Mouse (Mus musculus): ENCODE results near the gene Igdcc4. TPM values are rescaled to one million over a fixed set of nuclear protein-coding genes. Genes with fewer than 3 reads are reported as not detected.

Igdcc4 gene
- polyA plus RNA-seq, 1 experiment, result 42.1 TPM

DNA sequence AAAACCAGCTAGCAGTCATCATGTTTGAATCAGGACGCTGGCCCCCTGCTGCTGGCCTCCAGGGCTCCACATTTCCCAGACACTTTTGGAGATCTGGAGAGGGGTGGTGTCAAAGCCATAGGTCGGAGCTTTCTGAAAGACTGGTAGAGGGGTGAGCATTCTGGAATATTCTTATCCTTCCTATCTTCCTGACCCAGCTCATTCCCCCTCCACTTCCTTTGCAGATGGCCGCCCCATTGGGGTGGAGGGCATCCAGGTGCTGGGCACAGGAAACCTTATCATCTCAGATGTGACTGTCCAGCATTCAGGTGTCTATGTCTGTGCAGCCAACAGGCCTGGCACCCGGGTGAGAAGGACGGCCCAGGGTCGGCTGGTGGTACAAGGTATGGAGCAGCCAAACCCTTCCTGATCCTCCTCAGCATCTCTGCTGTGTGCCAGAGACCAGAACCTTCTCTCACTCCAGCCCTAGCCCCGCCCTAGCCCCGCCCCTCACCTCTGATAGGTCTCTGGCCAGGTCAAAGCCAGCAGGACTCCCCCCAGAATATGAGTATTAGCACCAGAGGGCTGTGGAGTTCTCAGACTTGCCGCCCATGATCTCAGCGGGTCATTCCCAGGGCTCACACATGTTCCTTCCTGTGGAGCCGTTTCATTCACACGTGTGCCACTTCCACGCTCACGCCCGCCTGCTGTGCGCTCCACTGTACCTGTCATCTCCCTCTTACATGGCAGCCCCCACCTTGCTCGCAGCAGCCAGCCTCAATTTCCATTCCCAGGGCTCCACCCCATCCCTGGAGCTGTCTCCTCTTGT, 78.7 kb downstream of the Igdcc4 start:
- Histone ChIP-seq H3K4me1 (ENCODE audit: control insufficient read depth, insufficient read depth, low read length) (no peaks in the 10 kb centered on the region), H3K27ac (ENCODE audit: insufficient read depth, low read length) (no peak overlapping the region), H3K4me3 (ENCODE audit: insufficient read depth, low read length) (no peak overlapping the region)
- TF ChIP-seq CTCF (IDR thresholded peaks at IDR 0.05; ENCODE audit: borderline replicate concordance, insufficient read depth, low read length) (no peak), POLR2A (IDR thresholded peaks at IDR 0.05; ENCODE audit: low read depth, low read length) (no peak)

Other genes with a start within 250 kb of the Igdcc4 start
- gene Slc24a1, start 149.9 kb upstream of the Igdcc4 start, polyA plus RNA-seq (2011; ENCODE audit: insufficient read length, low read depth, missing spikeins), result not detected in 2 replicates
- gene Ints14, start 140.6 kb upstream of the Igdcc4 start, polyA plus RNA-seq (2011; ENCODE audit: insufficient read length, low read depth, missing spikeins), result 32.9 and 35.0 TPM in 2 replicates
- 39.7 and 46.7 TPM in 2 replicates for gene Hacd3, start 79.8 kb upstream of the Igdcc4 start, polyA plus RNA-seq (2011; ENCODE audit: insufficient read length, low read depth, missing spikeins)
- 98.8 and 104 TPM in 2 replicates for gene Dpp8, start 69.1 kb upstream of the Igdcc4 start, polyA plus RNA-seq (2011; ENCODE audit: insufficient read length, low read depth, missing spikeins)
- gene Igdcc3, start 39.7 kb downstream of the Igdcc4 start, polyA plus RNA-seq (2011; ENCODE audit: insufficient read length, low read depth, missing spikeins), result not detected in 2 replicates
- 1.5 and 2.7 TPM in 2 replicates for gene Parp16, start 93.9 kb downstream of the Igdcc4 start, polyA plus RNA-seq (2011; ENCODE audit: insufficient read length, low read depth, missing spikeins)
- not detected in 2 replicates for gene Cilp, start 163.7 kb downstream of the Igdcc4 start, polyA plus RNA-seq (2011; ENCODE audit: insufficient read length, low read depth, missing spikeins)
- gene Clpx, start 192.8 kb downstream of the Igdcc4 start, polyA plus RNA-seq (2011; ENCODE audit: insufficient read length, low read depth, missing spikeins), result 25.8 and 35.4 TPM in 2 replicates
- 11.2 and 13.1 TPM in 2 replicates for gene Pdcd7, start 244.6 kb downstream of the Igdcc4 start, polyA plus RNA-seq (2011; ENCODE audit: insufficient read length, low read depth, missing spikeins)